Mouse (Mus musculus) stomach, postnatal 0 days (tissue): ENCODE results near the gene Sema3b.

Experiments
- CTCF ChIP-seq: IDR thresholded peaks from 2 replicates; pipeline ENCODE4 v1.5.1; 2016; ENCODE audit warnings: antibody characterized with exemption, low read depth, mild to moderate bottlenecking, moderate library complexity
- EP300 ChIP-seq: optimal IDR thresholded peaks from 2 replicates; pipeline ENCODE3; 2016; ENCODE audit warnings: antibody characterized with exemption

DNA sequence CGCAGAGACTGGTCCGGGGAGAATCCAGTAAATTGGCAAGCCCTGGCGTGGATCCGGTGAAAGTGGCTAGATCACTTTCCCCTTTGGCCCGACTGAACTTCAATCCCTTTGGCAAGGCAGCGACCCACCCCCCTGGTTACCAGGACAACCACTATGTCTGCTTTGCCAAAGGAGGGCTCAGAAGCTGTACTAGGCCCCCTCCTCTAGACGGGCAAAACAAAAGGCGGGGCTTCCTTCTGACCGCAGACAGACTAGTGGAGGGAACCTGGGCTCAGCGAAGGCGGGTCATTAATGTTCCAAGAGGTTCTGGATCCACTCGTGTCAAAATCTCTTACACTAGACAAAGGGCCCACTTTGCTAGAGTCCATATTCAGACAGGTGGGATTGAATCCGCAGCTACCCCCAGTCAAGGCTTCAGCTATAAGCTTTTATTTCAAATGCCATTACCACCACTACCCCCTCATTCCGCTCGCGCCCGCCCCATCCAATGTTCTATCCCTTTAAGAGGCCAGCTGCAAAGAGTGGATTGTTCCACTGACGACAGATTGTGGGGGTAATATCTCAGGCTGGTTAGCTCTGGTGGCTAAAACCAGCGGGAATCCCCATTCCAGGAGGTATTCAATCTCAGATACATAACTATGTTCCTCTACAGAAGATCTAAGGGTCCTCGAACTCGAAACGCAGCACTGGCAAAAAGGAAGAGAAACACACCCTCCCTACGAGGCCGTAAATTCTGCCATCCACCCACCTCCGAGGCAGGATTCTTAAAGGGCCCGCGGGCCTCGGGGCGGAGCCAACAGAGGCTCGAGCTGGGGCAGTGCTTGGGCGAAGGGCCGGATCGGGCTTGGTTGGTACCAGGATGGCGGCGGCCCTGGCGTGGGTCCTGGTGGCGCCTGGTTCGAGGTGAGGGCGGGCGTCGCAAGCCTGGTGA lies 40.4 kb downstream of the Sema3b start:
- TF ChIP-seq CTCF = no peak
- TF ChIP-seq EP300 = peak; percentile 93
